ENCODE assay signal across 8 mouse cellular contexts in genomic region chr5:64513155-64513945, GRCm38 (mm10).
DNase-seq lines count a peak whose midpoint lies in the region; ATAC-seq lines count a peak whose summit lies in the region.

No protein-coding gene starts in this region.

- H3K36me3 ChIP-seq in hindbrain, embryonic 10.5 days, result no peaks in the 10 kb centered on the region
- H3K36me3 ChIP-seq in hindbrain, embryonic 13.5 days, result no peaks in the 10 kb centered on the region

- no peaks in the 10 kb centered on the region for H3K9me3 ChIP-seq in hindbrain, embryonic 10.5 days
- H3K9me3 ChIP-seq in hindbrain, embryonic 13.5 days, result no peaks in the 10 kb centered on the region

- no peak overlapping the region for H3K4me2 ChIP-seq in hindbrain, embryonic 13.5 days

- WGBS in hindbrain, embryonic 10.5 days, result 84% methylated on average over 20 of the region's 20 CpGs
- 80% methylated on average over 20 of the region's 20 CpGs for WGBS in hindbrain, embryonic 13.5 days

- H3K27ac ChIP-seq in hindbrain, embryonic 10.5 days, result peak overlapping the region; percentile 5; the same call in 1 of the 2 replicates
- no peak overlapping the region for H3K27ac ChIP-seq in hindbrain, embryonic 13.5 days

- no peak overlapping the region for H3K9ac ChIP-seq in hindbrain, embryonic 13.5 days

- no peak for ATAC-seq in hindbrain, embryonic 13.5 days (ENCODE audit: low FRiP score)

- H3K4me1 ChIP-seq in hindbrain, embryonic 10.5 days (replicated peaks), result peaks cover 16% of the 10 kb centered on the region
- peaks cover 6% of the 10 kb centered on the region; the same call in 1 of the 2 replicates for H3K4me1 ChIP-seq in hindbrain, embryonic 13.5 days (replicated peaks)

- DNase-seq in hindbrain, embryonic 10.5 days (ENCODE audit: low spot score), result no peak
- peak; percentile 60 for DNase-seq in R1 (ENCODE audit: low read depth, low spot score)
- peak; percentile 77 to 86 for DNase-seq in cerebellum, postnatal 25 days
- DNase-seq in left cerebral cortex, adult 8-10 months (ENCODE audit: low spot score in 2 of 2), result peak; percentile 27 to 31
- no peak for DNase-seq in ovary, postnatal 10 days (ENCODE audit: low spot score)
- DNase-seq in kidney, adult 8-10 months, result no peak
- DNase-seq in spleen, adult 18-20 months, result no peak

- H3K27me3 ChIP-seq in hindbrain, embryonic 10.5 days (ENCODE audit: insufficient read depth, poor library complexity, severe bottlenecking), result no peaks in the 10 kb centered on the region
- H3K27me3 ChIP-seq in hindbrain, embryonic 13.5 days, result no peaks in the 10 kb centered on the region

- H3K4me3 ChIP-seq in hindbrain, embryonic 10.5 days, result no peak overlapping the region
- no peak overlapping the region for H3K4me3 ChIP-seq in hindbrain, embryonic 13.5 days

Comparison
In these comparisons a context has a peak if more than half of its experiments do, and no peak if none do; other contexts are left out.
1. DNase-seq: peak in R1 (single experiment), cerebellum, postnatal 25 days (2 of 2) and left cerebral cortex, adult 8-10 months (2 of 2); none in hindbrain, embryonic 10.5 days (single experiment), ovary, postnatal 10 days (single experiment), kidney, adult 8-10 months (0 of 2) and spleen, adult 18-20 months (0 of 2).